13 mouse cellular contexts compared by ENCODE assay signal in genomic region chr9:49499878-49500277, GRCm38 (mm10).
"Had no signal": no experiment of that assay in that cellular context is flagged by ENCODE, and none has a peak within 500 bp of the region (broad histone marks: within the 10 kb centered on the region; RNA-seq: fewer than 3 reads in every experiment).

No protein-coding gene starts in this region.

- H3K9me3 ChIP-seq: limb, embryonic 13.5 days; midbrain, embryonic 10.5 days; stomach, embryonic 15.5 days had no signal

- H3K27ac ChIP-seq: kidney, postnatal 0 days; layer of hippocampus, adult 2 months; limb, embryonic 13.5 days; liver, embryonic 14.5 days; midbrain, embryonic 10.5 days; stomach, embryonic 15.5 days had no signal

- H3K4me1 ChIP-seq: limb, embryonic 13.5 days; stomach, embryonic 15.5 days had no signal

- H3K4me2 ChIP-seq: limb, embryonic 13.5 days; stomach, embryonic 15.5 days had no signal

- H3K9ac ChIP-seq: limb, embryonic 13.5 days; liver, embryonic 14.5 days; stomach, embryonic 15.5 days had no signal

- ATAC-seq: intestine, postnatal 0 days; midbrain, embryonic 16.5 days had no signal

- H3K36me3 ChIP-seq: limb, embryonic 13.5 days; midbrain, embryonic 10.5 days; stomach, embryonic 15.5 days had no signal

- H3K27me3 ChIP-seq: limb, embryonic 13.5 days; stomach, embryonic 15.5 days had no signal

- H3K4me3 ChIP-seq: layer of hippocampus, adult 2 months; limb, embryonic 13.5 days; midbrain, embryonic 10.5 days; stomach, embryonic 15.5 days had no signal

- DNase-seq: kidney, adult 8-10 months; kidney, postnatal 4 days; left cerebral cortex, postnatal 4 days; lung, adult 18-20 months; thymus, postnatal 4 days had no signal
